Mouse (Mus musculus) layer of hippocampus, postnatal 10 days (tissue): Measurements from ENCODE around the gene Disp2. TPM values are rescaled to one million over a fixed set of nuclear protein-coding genes. Genes with fewer than 3 reads are reported as not detected.

Experiments
- DNase-seq, 2 experiments: peaks; one replicate each; pipeline ENCODE4 v3.0.0; 2021; ENCODE audit warnings: low spot score in 2 of 2
- long read RNA-seq: library from polyadenylated mRNA; stranded (forward); transcript quantifications from one replicate; pipeline ENCODE4 v2.0.0, GENCODE M21; 2023
- total RNA-seq, 2 experiments: library from RNA; stranded (reverse); gene quantifications; 2 replicates each; pipeline ENCODE4 v1.2.3; 2021

Gene Disp2
- 100 to 1,000 TPM; 191 to 195 TPM for total RNA-seq
- long read RNA-seq, full-length matches to known transcripts, result 8 of 47 reads
- long read RNA-seq, partial matches to known transcripts, result 2 of 47 reads
- long read RNA-seq, other reads (novel, unspliced or antisense), result 37 of 47 reads

DNA sequence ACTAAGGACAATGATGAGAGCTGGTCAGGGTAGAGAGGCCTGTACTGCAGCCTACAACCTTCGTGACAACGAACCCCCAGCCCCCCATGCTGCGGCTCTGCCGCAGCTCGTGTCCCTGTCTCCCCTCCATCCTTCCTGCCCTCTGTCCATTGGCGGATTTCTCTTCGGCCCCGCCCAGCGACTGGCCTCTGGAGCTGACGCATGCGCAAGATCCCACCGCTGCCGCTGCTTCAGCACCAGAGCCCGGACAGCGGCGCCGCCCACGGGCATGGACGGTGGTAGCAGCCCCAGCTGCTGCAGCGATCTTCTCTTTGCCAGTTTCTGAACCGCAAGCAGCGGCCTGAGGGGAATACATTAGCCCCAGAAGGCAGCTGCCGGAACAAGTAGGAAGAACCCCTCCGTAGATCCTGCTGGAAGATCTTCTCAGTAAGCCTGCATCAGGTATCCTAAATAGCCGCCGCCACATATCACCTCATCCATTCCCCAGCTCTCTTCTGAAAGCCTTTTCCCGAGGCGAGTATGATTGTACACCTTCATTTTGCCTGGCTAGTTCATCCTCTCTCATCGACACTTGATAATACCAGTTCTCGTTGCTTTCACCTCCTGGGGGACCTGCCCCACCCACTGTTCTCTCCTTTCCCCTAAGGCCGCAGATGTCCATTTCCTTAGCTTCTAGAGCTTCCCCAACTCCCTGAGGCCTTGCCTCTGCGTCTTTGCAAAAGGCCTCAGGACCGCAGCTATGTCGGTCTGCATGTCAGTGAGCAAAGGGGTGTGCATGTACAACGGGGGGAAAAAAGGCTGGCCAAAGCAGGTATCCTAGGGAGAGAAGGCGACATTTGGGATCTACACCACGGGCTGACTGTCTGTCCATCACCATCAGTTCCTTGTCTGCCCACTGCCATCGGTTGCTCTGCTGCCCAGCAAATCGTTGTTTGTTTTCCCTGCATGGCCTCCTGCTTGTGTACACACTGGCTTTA lies at the start of gene Disp2:
Gene Disp2, plus strand, starts transcription at position 216 of the 977 bp plus-strand sequence.
- DNase-seq, result peak; percentile 93 to 97

DNA sequence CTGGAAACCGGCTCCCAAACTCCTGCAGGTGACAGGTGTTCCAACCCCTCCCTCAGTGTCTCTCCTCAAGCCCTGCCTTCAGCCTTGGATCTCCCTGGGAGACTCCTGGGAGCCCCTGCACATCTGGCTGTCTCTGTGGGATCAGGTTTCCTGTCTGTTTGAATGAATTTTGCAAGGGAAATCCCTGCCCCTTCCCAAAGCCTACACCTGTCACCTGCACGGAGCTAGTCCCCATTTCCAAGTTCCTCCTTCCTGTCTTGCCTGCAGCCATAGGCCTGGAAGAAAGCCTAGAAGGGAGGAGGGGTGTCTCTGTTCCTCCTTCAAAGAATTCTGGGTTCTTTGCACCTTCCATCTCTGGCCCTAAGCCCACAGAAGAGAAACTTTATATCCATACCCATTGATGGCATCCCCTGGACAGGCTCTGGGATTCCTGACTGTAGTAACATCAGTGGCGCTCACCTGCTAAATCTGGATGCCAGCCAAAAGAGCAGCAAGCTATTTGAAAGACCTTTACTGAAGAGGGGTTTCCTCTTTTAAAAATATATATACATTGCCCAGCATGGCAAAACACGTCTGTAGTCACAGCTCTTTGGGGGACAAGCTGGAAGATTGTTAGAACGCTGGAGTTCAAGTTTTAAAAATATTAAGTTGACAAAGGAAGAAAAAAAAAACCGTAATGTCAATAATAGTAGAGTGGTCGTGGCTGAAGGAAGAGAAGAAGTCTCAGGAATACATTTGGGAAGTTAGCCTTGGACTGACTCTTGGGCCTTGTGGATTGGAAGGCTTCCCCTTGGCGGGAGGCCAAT lies 49.5 kb upstream of the Disp2 start:
- DNase-seq, result no peak

DNA sequence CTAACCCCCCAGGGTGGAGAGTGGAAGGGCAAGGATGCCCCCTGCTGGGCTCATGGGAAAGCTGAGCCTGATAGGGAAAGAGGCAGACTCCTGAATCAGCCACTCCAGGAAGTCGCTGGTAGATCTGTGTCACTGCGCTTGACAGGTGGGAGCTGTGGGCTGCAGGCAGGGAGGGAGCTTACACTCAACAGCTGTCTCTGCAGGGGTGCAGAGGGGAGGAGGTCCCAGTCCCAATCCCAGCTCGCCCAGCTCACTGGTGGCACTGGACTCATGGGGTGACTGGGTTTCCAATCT lies 49.0 kb upstream of the Disp2 start:
- DNase-seq, result peak; percentile 83 to 88

DNA sequence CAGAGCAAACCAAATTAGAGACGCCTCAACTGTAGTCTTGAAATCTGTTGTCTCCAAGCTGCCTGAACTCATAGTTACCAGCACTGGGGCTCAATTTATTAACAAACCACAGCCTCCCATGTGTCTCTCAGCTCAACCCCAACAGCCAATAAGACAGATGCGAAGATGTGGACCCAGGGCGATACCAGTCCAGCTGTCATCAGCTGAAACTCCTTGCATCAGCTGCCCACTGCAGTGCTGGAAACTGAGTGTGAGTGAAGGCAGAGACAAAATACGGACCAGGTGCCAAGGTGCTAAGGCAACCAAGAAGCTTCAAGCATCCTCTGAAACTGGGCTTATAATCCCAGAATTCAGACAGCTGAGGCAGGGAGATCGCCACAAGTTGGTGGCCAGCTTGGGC lies 47.5 kb upstream of the Disp2 start:
- no peak for DNase-seq

DNA sequence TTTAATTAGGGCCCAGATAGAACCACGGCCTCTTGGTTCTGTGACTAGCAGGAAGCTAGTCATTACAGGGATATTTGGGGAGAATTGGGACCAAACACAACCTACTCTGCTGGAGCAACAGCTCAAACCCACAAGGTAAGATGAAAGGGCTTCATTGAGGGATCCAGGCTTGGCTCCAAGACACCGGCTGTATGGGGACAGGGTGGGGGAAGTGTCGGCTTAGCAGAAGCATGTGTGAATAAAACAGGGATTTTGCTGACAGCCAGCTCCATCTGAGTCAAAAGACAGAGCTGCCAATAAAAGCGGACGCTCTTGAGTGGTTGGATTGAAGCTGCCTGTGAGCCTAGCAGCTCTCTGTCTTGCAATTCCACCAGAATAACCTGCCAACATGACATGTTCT lies 46.2 kb upstream of the Disp2 start:
- peak; percentile 54 to 66 for DNase-seq

DNA sequence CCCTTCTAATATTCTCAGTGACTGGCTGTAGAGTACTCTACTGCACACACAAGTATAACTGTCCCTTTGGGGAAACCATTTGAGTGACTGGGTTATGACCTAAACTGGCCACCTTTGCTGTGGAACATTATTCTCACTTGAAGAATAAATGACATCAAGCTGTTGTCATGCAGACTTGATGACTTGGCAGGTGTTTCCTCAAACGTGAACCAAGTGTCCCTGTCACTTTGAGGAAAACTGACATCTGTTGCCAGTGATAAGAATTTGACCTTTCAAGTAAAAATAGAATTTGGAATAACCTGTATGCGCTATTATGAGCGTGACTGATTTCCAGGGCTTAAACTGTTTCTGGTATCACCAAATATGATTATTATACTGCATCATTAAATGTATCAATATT lies 39.2 kb upstream of the Disp2 start:
- no peak for DNase-seq

DNA sequence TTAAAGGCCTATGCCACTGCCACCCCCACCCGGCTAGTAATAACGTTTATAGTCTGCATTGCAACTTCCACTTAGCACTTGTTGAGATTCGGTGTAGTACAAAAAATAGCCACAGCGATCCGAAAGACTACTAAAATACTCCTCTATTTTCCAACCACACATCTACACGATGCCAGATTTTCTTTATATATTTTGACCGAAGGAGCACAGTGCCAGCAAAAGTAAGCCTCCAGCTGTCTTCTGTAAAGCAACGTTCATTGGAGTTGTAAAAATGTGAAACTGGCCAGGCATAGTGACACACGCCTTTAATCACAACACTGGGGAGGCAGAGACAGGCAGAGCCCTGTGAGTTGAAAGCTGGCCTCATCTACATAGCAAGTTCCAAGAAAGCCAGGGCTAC lies 38.3 kb upstream of the Disp2 start:
- DNase-seq, result no peak

DNA sequence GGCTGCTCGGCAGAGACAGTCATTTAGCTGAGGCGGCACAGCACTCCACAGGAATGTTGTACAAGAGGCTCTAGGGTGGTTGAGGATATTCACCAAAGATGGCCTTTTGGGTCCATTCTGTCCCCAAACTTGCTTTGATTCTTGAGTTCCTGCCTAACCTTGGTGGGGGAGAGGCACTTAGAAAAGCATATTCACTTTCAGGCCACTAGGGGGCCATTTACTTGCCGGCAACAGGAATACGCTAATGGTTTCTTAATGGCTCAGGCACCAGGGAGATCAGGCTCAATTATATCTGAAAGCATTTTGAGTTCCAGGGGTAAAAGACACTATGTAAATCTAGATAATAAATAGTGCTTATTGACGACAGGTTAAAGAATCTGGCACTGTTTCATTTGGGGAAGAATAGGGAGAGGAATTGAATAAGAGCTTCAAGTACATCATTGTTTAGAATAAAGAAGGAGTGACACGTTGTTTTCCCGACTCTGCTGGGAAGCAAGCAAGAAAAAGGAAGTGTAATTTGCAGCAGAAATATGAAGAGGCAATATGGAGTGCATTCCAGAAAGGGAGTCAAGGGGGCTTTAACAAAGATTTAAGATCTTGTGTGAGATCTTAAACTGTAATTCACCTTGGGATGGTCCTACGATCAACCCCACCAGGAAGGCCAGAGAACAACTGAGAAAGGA lies 36.1 kb upstream of the Disp2 start:
- no peak for DNase-seq

DNA sequence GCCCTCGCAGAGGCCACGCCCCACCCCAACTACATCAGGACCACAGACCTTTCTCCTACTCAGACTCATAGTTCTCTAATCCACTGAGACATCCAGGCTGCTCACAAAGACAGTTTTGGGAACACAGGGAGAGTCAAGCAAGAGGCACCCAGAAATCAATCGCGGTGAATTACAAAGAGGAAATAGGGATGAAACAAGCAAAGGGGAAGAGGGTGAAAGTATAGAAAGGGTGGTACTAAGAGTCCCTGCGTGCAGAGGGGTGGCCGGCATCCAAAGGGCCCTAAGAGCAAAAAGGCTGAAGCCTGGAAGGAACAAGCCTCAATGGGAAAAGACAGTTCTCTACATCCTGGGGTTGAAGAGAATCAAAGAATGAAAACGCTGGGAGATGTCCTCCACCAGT lies 34.9 kb upstream of the Disp2 start:
- no peak for DNase-seq

DNA sequence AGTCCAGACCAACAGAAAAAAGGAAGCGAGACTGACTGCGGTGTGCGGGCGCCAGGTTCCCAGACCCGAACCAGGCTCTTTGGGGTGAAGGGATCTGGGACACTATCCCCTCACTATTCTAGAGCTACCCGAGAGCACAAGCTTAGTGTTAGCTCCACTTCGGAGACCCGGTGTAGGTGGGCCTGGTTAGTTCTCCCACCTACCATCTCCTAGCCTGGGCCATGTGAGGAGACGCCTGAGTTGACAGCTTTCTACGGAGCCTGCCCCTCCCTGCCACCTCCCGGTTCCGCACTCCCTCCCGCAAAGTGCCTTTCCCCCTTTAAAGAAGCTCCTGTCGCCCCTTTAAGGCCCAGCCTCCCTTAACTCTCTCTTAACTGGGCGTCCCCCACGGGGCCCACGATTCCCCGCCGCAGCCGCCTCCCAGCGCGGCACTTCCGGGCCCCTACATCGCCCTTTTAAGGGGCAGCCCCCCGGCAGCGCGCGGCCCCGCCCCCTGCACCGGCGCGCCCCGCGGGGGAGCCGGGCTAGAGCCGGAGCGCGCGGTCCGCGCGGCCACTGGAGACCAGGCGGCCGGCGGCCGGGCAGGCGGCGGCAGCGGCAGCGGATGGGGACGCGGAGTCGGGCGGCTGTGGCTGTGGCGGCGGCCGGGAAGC lies 34.2 kb upstream of the Disp2 start, which contains the start of gene Inafm2:
Gene Inafm2, plus strand, starts transcription at position 527 of the 653 bp plus-strand sequence.
- DNase-seq, result peak; percentile 88 to 94

DNA sequence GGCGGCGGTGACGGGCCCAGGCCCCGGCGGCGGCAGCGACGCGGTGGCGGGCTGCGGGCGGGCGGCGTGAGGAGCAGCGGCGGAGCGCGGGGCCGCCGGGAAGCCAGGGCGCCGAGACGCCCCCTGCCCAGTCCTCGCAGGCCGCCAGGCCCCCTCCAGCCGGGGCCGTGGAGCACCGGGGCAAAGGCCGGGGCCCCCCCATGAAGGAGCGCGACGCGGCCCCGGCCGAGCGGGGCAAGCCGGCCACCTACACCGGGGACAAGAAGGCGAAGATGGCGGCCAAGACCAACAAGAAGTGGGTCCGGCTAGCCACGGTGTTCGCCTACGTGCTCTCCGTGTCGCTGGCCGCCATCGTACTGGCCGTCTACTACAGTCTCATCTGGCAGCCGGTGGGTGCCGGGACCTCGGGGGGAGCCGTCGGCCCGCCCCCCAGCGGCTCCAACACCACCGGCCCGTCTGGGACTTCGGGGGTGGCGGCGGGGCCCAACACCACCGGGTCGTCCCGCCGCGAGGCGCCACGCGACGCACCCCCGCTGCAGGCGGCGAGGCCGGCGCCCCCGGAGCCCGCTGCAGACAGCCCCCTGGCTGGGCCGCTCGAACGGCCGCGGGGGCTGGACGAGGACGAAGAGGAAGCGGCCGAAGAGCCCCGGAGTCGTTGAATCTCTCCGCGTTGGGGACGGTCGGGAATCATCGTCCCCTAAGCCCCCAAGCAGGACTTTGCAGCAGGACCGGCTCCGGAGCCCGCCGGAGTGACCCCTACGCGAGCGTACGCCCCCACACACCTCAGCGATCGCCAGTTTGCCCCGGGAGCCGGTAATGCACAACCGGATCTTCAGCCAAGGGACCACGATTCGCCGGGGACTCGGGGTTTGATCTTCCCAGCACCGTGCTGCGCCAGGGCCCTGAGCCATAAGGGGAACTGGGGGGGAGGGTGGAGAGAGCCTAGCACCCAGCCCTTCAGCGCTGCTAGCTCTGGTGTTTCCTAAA lies 33.3 kb upstream of the Disp2 start:
- DNase-seq, result peak; percentile 41 to 60

DNA sequence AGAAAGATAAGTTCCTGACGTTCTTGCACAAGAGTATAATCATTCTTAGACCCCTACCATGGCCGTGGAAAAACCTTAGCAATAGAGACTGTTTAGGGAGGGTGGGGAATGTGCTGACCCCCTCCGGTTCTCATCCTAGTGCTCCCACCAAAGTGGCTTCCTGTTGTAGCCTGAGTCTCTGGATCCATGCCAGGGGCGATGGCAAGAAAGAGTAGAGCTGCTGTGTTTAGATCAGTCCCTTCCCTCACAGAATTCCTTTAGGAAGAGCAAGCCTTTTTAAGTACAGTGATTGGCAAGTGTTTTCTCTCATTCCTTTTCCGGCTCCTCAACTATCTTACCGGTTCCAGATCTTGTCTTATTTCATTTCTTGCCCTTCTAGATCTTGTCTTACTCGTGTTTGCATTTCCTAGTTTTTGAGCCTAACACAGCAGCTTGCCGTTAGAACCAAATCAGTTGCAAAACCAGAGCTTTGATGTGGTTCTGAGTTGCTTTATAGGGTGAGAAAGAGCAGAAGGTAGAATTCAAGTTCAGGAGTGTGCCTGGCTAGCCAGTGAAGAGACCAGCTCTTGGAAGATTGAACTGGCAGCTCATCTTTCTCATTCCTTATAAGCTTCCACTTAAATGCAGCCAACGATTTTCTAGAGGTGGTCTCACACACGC lies 32.1 kb upstream of the Disp2 start:
- DNase-seq, result no peak

DNA sequence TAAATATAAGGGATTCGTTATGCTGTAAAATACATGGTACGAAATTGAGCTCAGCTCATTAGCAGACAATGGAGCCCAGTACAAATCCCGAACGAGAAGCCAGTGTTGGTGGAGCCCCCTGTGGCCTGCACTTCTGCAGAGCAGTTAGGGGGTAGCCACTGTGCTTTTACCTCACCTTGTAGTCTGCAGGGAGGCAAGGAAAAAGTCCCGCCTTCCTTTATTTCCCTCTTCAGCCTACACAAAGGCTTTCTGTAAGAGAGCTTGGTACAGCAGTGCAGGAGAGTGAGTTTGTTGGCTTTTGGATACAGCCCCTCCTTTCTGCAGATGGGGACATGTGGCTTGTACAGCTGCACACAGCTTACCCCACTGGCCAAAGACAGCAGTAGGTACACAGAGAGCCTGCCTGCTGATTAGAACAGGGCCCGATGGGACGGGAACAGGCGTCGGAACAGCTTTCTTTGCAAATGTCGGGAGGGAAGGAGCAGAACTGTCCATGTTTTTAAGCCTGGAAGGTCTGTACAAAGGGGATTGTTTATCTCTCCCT lies 30.1 kb upstream of the Disp2 start:
- DNase-seq, result no peak

DNA sequence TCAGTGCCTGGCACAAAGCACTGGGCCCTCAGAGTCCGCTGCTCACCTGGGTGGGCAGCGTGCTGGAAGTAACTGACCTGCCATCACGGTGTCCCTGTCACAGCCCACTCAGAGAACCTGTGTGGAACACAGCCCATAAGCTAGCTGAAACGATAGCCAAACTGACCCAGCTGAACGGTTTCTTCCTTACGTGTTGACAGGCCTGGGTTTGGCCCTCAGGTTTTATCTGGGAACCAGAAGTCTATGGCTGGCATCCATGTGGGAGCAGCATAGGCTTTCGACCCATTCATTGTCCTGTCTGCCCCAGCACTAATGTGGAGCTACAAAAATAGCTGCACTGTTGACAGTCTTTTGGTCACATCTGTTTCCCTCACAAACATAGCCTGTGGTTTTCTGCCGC lies 29.0 kb upstream of the Disp2 start:
- DNase-seq, result no peak

DNA sequence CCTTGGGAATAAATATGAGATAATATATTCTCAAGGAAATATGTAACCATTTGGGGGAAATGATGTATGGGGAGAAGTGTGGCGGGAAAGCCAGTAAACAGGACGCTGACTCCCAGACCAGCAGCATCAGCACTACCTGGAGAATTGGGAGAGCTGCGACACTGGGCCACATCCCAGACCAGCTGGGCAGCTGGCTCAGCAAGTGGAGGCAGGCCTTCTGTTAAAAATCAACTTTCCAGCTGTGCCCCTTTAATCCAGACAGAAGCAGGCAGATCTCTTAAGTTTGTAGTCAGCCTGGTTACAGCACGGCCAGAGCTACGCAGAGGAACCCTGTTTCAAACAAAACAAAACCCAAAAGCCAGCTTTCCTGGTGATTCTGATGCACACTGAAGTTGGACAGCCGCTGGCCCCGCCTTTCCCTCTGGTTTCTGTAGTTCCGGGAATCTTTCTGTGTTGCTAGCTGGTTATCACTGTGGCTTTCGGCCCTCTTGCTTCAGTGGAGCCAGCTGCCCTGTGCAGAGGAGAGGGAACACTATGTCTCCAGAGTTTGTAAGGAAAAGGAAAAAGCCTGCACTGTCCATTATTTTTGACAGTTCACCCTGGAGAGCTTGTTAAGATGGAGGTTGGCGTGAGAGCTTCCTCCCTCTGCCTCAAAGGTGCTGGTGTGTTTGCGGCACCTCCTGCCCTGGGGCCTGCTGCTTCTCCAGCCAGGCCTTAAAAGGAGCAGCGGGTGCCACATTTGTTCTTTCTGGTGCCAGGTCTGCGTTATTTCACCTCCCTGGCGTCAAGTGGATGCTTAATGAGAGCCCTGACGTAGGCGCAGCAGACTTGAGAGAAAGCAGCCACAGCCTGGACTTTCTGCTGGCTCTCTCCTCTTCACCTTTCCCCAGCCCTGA lies 27.4 kb upstream of the Disp2 start:
- no peak for DNase-seq

DNA sequence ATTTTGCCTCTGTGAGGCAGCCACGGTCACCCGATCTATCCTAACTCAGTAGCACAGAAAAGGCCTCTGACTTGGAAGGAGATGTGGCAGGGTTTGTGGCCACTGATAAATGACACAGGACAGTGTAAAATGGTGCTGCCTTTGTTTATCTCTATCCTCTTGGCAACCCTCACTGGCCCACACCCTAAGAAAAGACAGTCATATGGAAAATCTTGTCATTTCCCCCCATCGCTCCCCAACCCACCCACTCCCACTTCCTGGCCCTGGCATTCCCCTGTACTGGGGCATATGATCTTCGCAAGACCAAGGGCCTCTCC lies 26.8 kb upstream of the Disp2 start:
- no peak for DNase-seq

DNA sequence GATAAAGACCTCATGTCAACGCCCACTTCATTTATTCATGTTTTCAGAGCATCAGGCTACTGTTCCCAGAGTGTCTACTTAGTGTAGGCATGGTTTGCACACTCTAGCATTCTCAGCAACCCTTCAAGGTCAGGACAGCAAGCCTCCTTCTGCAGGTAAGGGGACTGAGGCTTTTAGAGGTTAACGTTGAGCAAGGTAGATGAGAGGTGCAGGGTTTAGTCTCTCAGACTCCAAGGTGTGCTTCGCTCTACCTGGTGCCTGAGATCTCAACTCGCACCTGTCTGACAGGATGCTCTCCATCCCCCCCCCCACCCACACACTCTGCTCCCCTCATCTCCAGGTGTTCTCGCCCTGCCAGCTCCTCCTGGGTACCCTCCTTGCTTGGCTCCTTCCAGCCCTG lies 25.4 kb upstream of the Disp2 start:
- no peak for DNase-seq

DNA sequence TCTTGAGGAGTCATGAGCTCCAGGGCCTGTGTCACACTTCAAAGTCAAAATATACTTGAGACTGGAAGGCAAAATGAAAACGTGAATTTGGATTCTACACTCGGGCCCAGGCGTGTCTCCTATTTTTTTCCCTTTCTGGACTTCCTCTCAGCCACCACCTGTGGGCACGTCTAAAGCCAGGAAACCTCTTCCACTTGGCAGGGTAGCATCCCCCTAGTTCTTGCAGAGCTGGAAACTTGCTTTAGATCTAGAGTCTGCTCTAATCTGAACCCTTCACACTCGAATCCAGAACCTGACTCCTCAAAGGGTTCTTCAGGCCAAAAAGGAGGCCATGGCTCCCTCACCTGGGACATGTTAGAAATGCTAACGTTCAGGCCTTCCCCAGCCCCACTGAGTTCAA lies 24.1 kb upstream of the Disp2 start:
- DNase-seq, result no peak
